Mouse (Mus musculus) E14TG2a.4 (cell line): Measurements from ENCODE around the gene Sgcd.
"Not testable (repeated sequence)": the region's sequence is repeated elsewhere in the genome, so short reads cannot be mapped to it uniquely, and the experiment has no call there.

Experiments
- H3K27me3 ChIP-seq: 2 replicates; pipeline ENCODE4 v1.6.1; 2014; ENCODE audit warnings: low read length, control low read depth; ENCODE audit not compliant: insufficient read depth
- H3K36me3 ChIP-seq: 2 replicates; pipeline ENCODE4 v1.6.1; 2014; ENCODE audit warnings: low read length, control low read depth; ENCODE audit not compliant: insufficient read depth
- H3K4me1 ChIP-seq: replicated peaks from 2 replicates; pipeline ENCODE4 v1.6.1; 2014; ENCODE audit warnings: low read depth, low read length, control low read depth
- H3K4me3 ChIP-seq: replicated peaks from 2 replicates; pipeline ENCODE4 v1.5.1; 2014; ENCODE audit warnings: mild to moderate bottlenecking, low read length
- H3K9me3 ChIP-seq: 2 replicates; pipeline ENCODE4 v1.6.1; 2014; ENCODE audit warnings: low read length, control low read depth
- CTCF ChIP-seq: conservative IDR thresholded peaks from 2 replicates; pipeline ENCODE4 v1.5.1; 2014; ENCODE audit warnings: low read length
- NANOG ChIP-seq: IDR thresholded peaks from 2 replicates; pipeline ENCODE4 v1.6.1; 2014; ENCODE audit warnings: borderline replicate concordance, low read length, mixed read lengths
- POU5F1 ChIP-seq: IDR thresholded peaks from 2 replicates; pipeline ENCODE4 v1.6.1; 2014; ENCODE audit warnings: low read length, borderline replicate concordance

Gene Sgcd

DNA sequence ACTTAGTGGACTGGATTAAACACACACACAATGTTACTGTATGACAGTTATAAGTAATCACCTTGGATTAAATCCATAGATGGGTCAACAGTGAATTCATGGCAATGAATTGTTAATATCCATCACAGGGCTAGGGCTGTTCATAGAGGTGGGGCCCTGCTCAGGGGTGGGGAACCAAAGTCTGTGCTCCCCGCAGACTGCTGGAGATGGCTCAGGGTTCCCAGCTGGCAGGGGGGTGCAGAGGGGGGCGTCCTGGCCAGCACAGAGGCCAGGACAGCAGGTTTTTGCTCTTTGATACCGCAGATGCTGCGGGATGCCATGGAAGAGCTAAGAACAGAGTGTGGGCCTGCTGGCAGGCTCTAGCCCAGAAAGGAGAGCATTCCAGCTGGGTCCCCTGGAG is 378.9 kb downstream of the Sgcd start:
- no peaks in the 10 kb centered on the region for H3K36me3 ChIP-seq
- no peaks in the 10 kb centered on the region for H3K4me1 ChIP-seq
- TF ChIP-seq CTCF, result no peak
- no peak for TF ChIP-seq POU5F1
- no peak for TF ChIP-seq NANOG
- H3K9me3 ChIP-seq, result no peaks in the 10 kb centered on the region; the same call in 1 of the 2 replicates
- no peaks in the 10 kb centered on the region for H3K27me3 ChIP-seq
- no peak overlapping the region for H3K4me3 ChIP-seq

DNA sequence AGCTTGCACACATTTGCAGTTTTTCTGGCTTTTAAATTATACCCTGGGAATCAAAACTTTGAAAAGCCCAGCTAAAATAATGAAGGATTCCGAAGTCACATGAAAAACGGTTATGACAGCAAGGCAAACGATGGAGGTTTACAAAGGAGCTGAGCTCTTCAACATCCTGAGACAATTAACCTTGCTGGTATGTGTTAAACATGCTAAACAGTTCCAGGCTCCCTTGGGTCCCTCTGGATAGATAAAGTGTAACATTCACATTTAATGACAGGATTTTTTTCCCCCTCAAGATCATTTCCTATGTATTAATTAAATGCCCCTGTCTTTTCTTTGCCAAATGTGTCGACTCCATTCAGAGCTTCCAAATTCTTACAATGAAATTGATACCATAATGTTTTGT is 414.1 kb downstream of the Sgcd start:
- no peaks in the 10 kb centered on the region for H3K27me3 ChIP-seq
- TF ChIP-seq POU5F1, result no peak
- no peak overlapping the region for H3K4me3 ChIP-seq
- H3K9me3 ChIP-seq, result no peaks in the 10 kb centered on the region
- H3K36me3 ChIP-seq, result no peaks in the 10 kb centered on the region
- H3K4me1 ChIP-seq, result no peaks in the 10 kb centered on the region

DNA sequence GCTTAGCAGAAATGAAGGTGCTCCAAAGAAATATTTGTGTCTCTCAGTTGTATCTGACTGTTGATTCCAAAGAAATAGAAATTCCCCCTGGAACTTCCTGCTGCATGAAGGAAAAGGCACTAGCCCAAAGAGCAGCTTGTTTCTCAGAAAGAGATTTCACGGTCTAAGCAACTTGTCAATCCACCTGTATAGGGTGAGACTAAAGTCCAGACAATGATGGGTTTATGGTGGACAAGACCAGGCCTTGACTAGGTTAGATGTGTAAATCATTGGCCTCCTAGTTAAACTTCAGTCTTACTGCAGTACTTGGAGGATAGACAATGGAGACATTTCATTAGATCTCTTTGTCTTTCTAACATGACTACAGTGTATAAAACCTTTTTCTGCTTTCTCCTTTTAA is 420.3 kb downstream of the Sgcd start:
- TF ChIP-seq NANOG (no peak), CTCF (no peak), POU5F1 (no peak)
- Histone ChIP-seq H3K4me3 (no peak overlapping the region), H3K27me3 (no peaks in the 10 kb centered on the region), H3K9me3 (no peaks in the 10 kb centered on the region), H3K36me3 (no peaks in the 10 kb centered on the region), H3K4me1 (no peaks in the 10 kb centered on the region)

DNA sequence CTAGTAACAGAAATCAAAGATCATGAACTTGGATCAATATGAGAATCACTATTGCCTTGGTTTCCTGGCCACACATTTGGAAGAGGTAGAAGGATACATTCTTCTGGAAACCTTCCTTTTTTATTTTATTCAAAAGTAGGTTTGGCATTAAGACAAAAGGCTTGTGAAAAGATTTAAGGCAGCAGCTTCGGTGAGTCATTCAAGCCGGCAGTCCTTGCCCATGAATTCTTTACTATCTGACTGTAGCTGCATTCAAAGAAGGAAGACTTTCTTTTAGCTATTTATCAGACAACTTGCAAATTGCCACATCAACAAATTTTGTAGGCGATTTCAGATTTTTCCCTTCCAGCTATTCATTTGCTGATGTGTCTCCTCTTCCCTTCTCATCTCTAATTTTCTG is 422.6 kb downstream of the Sgcd start:
- no peaks in the 10 kb centered on the region for H3K36me3 ChIP-seq
- H3K9me3 ChIP-seq, result no peaks in the 10 kb centered on the region
- H3K27me3 ChIP-seq, result no peaks in the 10 kb centered on the region
- no peak overlapping the region for H3K4me3 ChIP-seq
- no peak for TF ChIP-seq POU5F1
- no peak for TF ChIP-seq CTCF
- no peak for TF ChIP-seq NANOG
- no peaks in the 10 kb centered on the region for H3K4me1 ChIP-seq

DNA sequence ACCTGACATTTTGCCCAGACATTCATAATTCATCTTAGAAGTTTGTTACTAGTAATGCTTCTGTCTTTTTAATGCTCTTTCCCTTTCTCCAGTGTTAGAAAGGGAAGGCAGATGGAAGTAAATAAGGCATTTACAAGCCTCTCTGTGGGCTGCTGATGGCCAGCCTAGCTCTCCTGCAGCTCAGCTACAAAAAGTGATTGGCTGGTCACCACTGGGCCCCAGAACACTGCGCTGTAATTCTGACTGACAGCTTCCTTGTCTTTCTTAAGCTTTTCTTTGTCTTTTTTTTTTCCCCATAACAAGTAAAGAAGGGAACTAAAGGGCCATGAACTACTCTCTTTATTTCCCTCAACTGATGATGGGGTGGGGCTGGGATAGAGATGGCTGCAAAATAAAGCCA is 463.9 kb downstream of the Sgcd start:
- no peaks in the 10 kb centered on the region for H3K36me3 ChIP-seq
- no peaks in the 10 kb centered on the region for H3K9me3 ChIP-seq
- no peaks in the 10 kb centered on the region; the same call in 1 of the 2 replicates for H3K4me1 ChIP-seq
- TF ChIP-seq NANOG (no peak), POU5F1 (no peak), CTCF (no peak)
- no peak overlapping the region for H3K4me3 ChIP-seq
- no peaks in the 10 kb centered on the region for H3K27me3 ChIP-seq

DNA sequence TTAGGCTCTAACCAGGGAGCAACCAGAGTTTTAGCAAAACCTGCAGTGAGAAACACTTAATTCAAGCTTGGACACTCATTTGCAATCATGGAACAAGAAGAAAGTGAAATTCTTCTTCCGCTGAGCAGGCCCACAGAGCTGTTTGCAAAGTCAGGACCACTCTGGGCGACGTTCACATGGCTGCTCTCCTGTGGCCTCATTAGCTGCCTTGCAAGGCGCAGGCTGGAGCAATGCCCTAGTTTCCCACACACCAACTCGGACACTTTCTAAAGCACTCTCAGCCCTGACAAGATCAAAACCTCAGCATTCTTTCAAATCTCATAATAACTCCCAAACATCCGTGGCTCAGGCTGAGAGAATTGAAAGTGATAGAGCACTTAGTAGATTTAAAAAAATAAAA is 480.7 kb downstream of the Sgcd start:
- H3K27me3 ChIP-seq, result no peaks in the 10 kb centered on the region
- no peaks in the 10 kb centered on the region for H3K9me3 ChIP-seq
- no peaks in the 10 kb centered on the region for H3K4me1 ChIP-seq
- H3K36me3 ChIP-seq, result no peaks in the 10 kb centered on the region
- TF ChIP-seq POU5F1 (no peak), NANOG (no peak), CTCF (no peak)
- H3K4me3 ChIP-seq, result no peak overlapping the region

DNA sequence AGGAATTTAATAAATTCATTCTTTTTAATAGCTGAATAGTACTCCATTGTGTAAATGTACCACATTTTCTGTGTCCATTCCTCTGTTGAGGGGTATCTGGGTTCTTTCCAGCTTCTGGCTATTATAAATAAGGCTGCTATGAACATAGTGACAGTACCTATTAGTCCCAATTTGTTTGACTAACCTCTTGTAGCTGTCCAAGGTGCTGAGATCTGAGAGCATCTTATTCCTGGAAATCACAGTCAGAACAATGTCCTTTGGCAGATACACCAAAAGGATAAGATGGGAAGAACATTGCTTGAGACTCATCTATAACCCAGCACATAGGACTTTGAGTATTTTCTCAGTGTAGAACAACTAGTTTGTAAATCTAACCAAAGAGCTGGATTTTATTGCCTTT is 485.5 kb downstream of the Sgcd start:
- H3K27me3 ChIP-seq, H3K9me3 ChIP-seq, H3K36me3 ChIP-seq, H3K4me3 ChIP-seq: not testable (repeated sequence)
- H3K4me1 ChIP-seq, result peaks cover 33% of the 10 kb centered on the region

DNA sequence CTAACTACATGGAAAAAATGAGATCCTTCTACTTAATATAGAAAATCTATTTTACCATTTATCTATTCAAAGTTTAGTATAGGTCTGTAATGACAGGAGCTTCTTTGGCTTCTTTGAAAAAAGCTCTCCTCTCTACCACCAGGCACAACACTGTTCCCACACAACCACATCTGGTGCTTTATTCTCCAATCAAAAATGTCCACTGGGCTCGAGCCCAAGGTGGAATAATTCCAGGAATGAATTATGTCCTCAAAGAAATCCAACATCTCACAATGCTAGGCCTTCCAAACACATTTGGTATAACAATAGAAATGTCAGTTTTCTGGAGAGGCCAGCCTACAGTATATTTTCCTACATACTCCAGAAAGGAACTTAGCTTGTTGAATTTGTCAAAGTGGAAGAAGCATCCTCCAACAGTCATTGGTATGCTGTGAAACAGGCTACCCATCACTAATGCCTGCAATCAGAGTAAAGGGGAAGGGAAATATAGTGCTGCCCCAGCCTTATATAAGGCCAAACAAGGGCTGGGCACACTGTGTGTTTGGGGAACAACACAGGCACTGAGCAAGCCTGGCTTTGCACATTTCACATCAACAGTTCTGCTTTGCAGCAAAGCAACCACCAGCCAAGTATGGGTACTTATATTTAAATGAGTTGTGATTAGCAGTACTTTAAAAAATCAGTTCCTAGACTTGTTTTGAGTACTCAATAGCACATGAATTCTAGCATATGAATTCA is 515.1 kb downstream of the Sgcd start:
- TF ChIP-seq POU5F1 (no peak), CTCF (no peak), NANOG (no peak)
- Histone ChIP-seq H3K36me3 (no peaks in the 10 kb centered on the region), H3K9me3 (peaks cover 10% of the 10 kb centered on the region), H3K4me1 (no peaks in the 10 kb centered on the region), H3K4me3 (no peak overlapping the region), H3K27me3 (no peaks in the 10 kb centered on the region)

DNA sequence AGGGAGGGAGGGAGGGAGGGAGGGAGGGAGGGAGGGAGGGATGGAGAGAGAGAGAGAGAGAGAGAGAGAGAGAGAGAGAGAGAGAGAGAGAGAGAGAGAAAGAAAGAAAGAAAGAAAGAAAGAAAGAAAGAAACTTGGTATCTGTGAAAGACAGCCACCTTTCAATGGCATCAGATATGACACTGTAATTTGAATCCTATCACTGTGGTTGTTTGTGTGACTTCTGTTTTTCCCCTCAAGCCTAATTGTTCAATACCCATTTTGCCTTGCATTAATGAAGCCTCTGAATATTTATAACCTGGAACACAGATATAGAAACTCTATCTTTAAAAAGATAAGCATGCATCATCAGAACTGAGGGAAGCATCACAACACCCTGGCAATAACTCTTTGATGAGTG is 528.1 kb downstream of the Sgcd start:
- H3K36me3 ChIP-seq, H3K4me3 ChIP-seq, H3K4me1 ChIP-seq, H3K27me3 ChIP-seq, H3K9me3 ChIP-seq: not testable (repeated sequence)

DNA sequence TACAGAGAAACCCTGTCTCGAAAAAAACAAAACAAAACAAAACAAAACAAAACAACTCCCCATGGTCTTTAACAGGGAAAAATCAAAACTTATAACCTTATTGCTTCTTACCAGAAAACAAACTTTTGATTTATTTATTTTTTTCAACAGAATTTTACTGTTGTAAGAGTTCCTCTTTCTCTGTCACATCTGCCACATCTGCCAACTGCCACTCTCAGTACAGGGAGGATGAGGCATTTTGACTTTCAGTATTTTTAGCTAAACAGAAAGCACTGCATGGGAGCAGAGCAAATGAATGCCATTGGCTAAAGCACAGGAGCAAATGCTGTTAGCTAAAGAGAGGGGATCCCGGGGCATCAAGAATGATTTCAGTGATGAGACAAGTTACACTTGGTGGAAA is 528.6 kb downstream of the Sgcd start:
- Histone ChIP-seq H3K36me3 (no peaks in the 10 kb centered on the region), H3K4me3 (no peak overlapping the region), H3K9me3 (no peaks in the 10 kb centered on the region), H3K4me1 (no peaks in the 10 kb centered on the region), H3K27me3 (no peaks in the 10 kb centered on the region)
- no peak for TF ChIP-seq NANOG
- no peak for TF ChIP-seq CTCF
- no peak for TF ChIP-seq POU5F1
